Mouse (Mus musculus): Measurements from ENCODE around the gene Snrk. TPM values are rescaled to one million over a fixed set of nuclear protein-coding genes. Genes with fewer than 3 reads are reported as not detected.

Snrk gene
- polyA plus RNA-seq, 1 experiment, result 323 TPM

- peak in 1 of 2 experiments; percentile 25 for DNase-seq
Observed at GRCm38 (mm10) chr9:122135095-122135884, 18.2 kb downstream of the Snrk start.

GRCm38 (mm10) chr9:122135885-122136170 is 18.8 kb downstream of the Snrk start:
- H3K4me1 ChIP-seq (ENCODE audit: control insufficient read depth, insufficient read depth, low read length), result peaks cover 44% of the 10 kb centered on the region
- H3K27ac ChIP-seq (ENCODE audit: insufficient read depth, low read length), result no peak overlapping the region
- no peaks in the 10 kb centered on the region for H3K27me3 ChIP-seq (ENCODE audit: control insufficient read depth, insufficient read depth, low read length)
- no peak for DNase-seq
- 12% methylated on average over 2 of the region's 2 CpGs for WGBS
- no peak overlapping the region for H3K4me3 ChIP-seq (replicated peaks; ENCODE audit: insufficient read depth, low read depth, low read length)
- TF ChIP-seq POLR2A (IDR thresholded peaks at IDR 0.05; ENCODE audit: borderline replicate concordance, insufficient read depth, low read length) (no peak), CTCF (IDR thresholded peaks at IDR 0.05; ENCODE audit: borderline replicate concordance, insufficient read depth, low read depth, low read length) (no peak)

More at GRCm38 (mm10) chr9:122135095-122135884, 18.2 kb downstream of the Snrk start:
- Histone ChIP-seq H3K27ac (ENCODE audit: insufficient read depth, low read length) (no peak overlapping the region), H3K27me3 (ENCODE audit: control insufficient read depth, insufficient read depth, low read length) (no peaks in the 10 kb centered on the region), H3K4me1 (ENCODE audit: control insufficient read depth, insufficient read depth, low read length) (peaks cover 45% of the 10 kb centered on the region), H3K4me3 (replicated peaks; ENCODE audit: insufficient read depth, low read depth, low read length) (no peak overlapping the region)
- 4% methylated on average over 1 of the region's 1 CpGs for WGBS
- TF ChIP-seq CTCF (IDR thresholded peaks at IDR 0.05; ENCODE audit: borderline replicate concordance, insufficient read depth, low read depth, low read length) (no peak), POLR2A (IDR thresholded peaks at IDR 0.05; ENCODE audit: borderline replicate concordance, insufficient read depth, low read length) (no peak)

GRCm38 (mm10) chr9:122137960-122138359 is 20.9 kb downstream of the Snrk start:
- Histone ChIP-seq H3K4me1 (ENCODE audit: control insufficient read depth, insufficient read depth, low read length) (peaks cover 48% of the 10 kb centered on the region), H3K27me3 (ENCODE audit: control insufficient read depth, insufficient read depth, low read length) (no peaks in the 10 kb centered on the region), H3K27ac (ENCODE audit: insufficient read depth, low read length) (no peak overlapping the region), H3K4me3 (replicated peaks; ENCODE audit: insufficient read depth, low read depth, low read length) (no peak overlapping the region)
- DNase-seq, result no peak
- no peak for TF ChIP-seq POLR2A (IDR thresholded peaks at IDR 0.05; ENCODE audit: borderline replicate concordance, insufficient read depth, low read length)
- TF ChIP-seq CTCF (IDR thresholded peaks at IDR 0.05; ENCODE audit: borderline replicate concordance, insufficient read depth, low read depth, low read length), result no peak
- 0% methylated on average over 1 of the region's 1 CpGs for WGBS

GRCm38 (mm10) chr9:122138371-122139029 is 21.4 kb downstream of the Snrk start:
- Histone ChIP-seq H3K27ac (ENCODE audit: insufficient read depth, low read length) (no peak overlapping the region), H3K4me1 (ENCODE audit: control insufficient read depth, insufficient read depth, low read length) (peaks cover 48% of the 10 kb centered on the region), H3K4me3 (replicated peaks; ENCODE audit: insufficient read depth, low read depth, low read length) (no peak overlapping the region), H3K27me3 (ENCODE audit: control insufficient read depth, insufficient read depth, low read length) (no peaks in the 10 kb centered on the region)
- WGBS, result 64% methylated on average over 4 of the region's 4 CpGs
- TF ChIP-seq CTCF (IDR thresholded peaks at IDR 0.05; ENCODE audit: borderline replicate concordance, insufficient read depth, low read depth, low read length) (no peak), POLR2A (IDR thresholded peaks at IDR 0.05; ENCODE audit: borderline replicate concordance, insufficient read depth, low read length) (no peak)
- DNase-seq, result peak in 1 of 2 experiments; percentile 4

- TF ChIP-seq POLR2A (IDR thresholded peaks at IDR 0.05; ENCODE audit: borderline replicate concordance, insufficient read depth, low read length), result no peak
- TF ChIP-seq CTCF (IDR thresholded peaks at IDR 0.05; ENCODE audit: borderline replicate concordance, insufficient read depth, low read depth, low read length), result no peak
- H3K4me1 ChIP-seq (ENCODE audit: control insufficient read depth, insufficient read depth, low read length), result peaks cover 45% of the 10 kb centered on the region
- no peaks in the 10 kb centered on the region for H3K27me3 ChIP-seq (ENCODE audit: control insufficient read depth, insufficient read depth, low read length)
- peak overlapping the region; percentile 10 for H3K4me3 ChIP-seq (replicated peaks; ENCODE audit: insufficient read depth, low read depth, low read length)
- no peak overlapping the region for H3K27ac ChIP-seq (ENCODE audit: insufficient read depth, low read length)
- WGBS, result 8% methylated on average over 2 of the region's 2 CpGs
- DNase-seq, result peak in 1 of 2 experiments; percentile 5
Observed at GRCm38 (mm10) chr9:122139236-122139635, 22.2 kb downstream of the Snrk start.

- Histone ChIP-seq H3K4me1 (ENCODE audit: control insufficient read depth, insufficient read depth, low read length) (peaks cover 46% of the 10 kb centered on the region), H3K4me3 (replicated peaks; ENCODE audit: insufficient read depth, low read depth, low read length) (no peak overlapping the region), H3K27me3 (ENCODE audit: control insufficient read depth, insufficient read depth, low read length) (no peaks in the 10 kb centered on the region), H3K27ac (ENCODE audit: insufficient read depth, low read length) (peak overlapping the region; percentile 13; the same call in 1 of the 2 replicates)
- TF ChIP-seq POLR2A (IDR thresholded peaks at IDR 0.05; ENCODE audit: borderline replicate concordance, insufficient read depth, low read length), result no peak
- no peak for TF ChIP-seq CTCF (IDR thresholded peaks at IDR 0.05; ENCODE audit: borderline replicate concordance, insufficient read depth, low read depth, low read length)
- WGBS, result 3% methylated on average over 1 of the region's 1 CpGs
- DNase-seq, result no peak
Observed at GRCm38 (mm10) chr9:122143219-122143618, 26.2 kb downstream of the Snrk start.

GRCm38 (mm10) chr9:122144776-122145175 is 27.7 kb downstream of the Snrk start:
- TF ChIP-seq POLR2A (IDR thresholded peaks at IDR 0.05; ENCODE audit: borderline replicate concordance, insufficient read depth, low read length), result no peak
- no peak for TF ChIP-seq CTCF (IDR thresholded peaks at IDR 0.05; ENCODE audit: borderline replicate concordance, insufficient read depth, low read depth, low read length)
- Histone ChIP-seq H3K4me3 (replicated peaks; ENCODE audit: insufficient read depth, low read depth, low read length) (no peak overlapping the region), H3K27me3 (ENCODE audit: control insufficient read depth, insufficient read depth, low read length) (no peaks in the 10 kb centered on the region), H3K4me1 (ENCODE audit: control insufficient read depth, insufficient read depth, low read length) (peaks cover 43% of the 10 kb centered on the region), H3K27ac (ENCODE audit: insufficient read depth, low read length) (no peak overlapping the region)
- WGBS, result 97% methylated on average over 3 of the region's 3 CpGs
- no peak for DNase-seq

- no peak for DNase-seq
- peaks cover 41% of the 10 kb centered on the region for H3K4me1 ChIP-seq (ENCODE audit: control insufficient read depth, insufficient read depth, low read length)
- H3K4me3 ChIP-seq (replicated peaks; ENCODE audit: insufficient read depth, low read depth, low read length), result no peak overlapping the region
- no peaks in the 10 kb centered on the region for H3K27me3 ChIP-seq (ENCODE audit: control insufficient read depth, insufficient read depth, low read length)
- no peak overlapping the region for H3K27ac ChIP-seq (ENCODE audit: insufficient read depth, low read length)
- TF ChIP-seq CTCF (IDR thresholded peaks at IDR 0.05; ENCODE audit: borderline replicate concordance, insufficient read depth, low read depth, low read length), result no peak
- no peak for TF ChIP-seq POLR2A (IDR thresholded peaks at IDR 0.05; ENCODE audit: borderline replicate concordance, insufficient read depth, low read length)
Observed at GRCm38 (mm10) chr9:122145677-122146076, 28.6 kb downstream of the Snrk start.

All from cerebellum, adult 2 months (tissue).